Mouse (Mus musculus): ENCODE data around the gene Vapb.

Vapb gene

DNA sequence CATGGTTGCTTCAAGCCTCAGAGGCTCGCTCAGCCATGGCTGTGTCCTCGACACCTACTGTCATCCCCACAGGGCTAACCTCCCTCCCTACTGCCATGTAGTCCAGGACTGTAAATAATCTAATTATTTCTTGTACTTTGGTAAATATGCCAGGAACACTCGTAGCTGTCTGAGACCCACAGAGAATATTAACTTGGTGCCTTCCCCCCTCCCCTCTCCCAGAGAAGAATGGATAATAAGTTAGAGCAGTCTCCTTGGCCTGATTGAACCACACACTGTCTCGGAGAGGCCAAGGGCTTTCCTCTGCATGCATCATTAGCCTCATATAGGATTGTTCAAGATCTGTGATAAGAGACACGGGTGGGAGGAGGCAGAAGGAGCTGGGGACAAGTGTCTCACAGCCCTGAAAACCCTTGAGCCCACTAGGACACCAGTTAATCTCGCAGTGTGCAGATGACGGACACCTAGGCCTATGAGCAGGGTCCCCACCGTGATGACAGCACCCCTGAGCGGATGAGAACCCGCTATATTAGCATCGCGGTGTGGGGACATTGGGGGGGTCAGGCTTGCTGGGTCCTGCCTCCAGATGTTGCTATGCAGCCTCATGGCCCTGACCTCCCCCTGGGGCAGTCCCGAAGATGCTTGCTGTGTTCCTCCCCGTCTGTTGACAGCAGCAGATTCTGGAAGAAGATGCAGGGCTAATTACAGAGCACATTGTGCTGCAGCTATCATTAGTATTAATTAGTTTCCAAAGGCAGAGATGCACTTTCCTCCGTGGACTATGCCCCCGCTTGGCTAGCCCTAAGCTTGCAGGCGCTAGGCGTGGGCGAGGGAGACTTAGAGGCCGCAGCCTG is 54.8 kb downstream of the Vapb start:
- no peak for DNase-seq (ENCODE audit: extremely low spot score, low spot score)

- no peak for DNase-seq (ENCODE audit: extremely low spot score, low spot score)
Measured at GRCm38 (mm10) chr2:173794018-173794417, 56.7 kb downstream of the Vapb start.

- DNase-seq (ENCODE audit: extremely low spot score, low spot score): no peak
Measured at GRCm38 (mm10) chr2:173794531-173795510, 57.5 kb downstream of the Vapb start.

DNA sequence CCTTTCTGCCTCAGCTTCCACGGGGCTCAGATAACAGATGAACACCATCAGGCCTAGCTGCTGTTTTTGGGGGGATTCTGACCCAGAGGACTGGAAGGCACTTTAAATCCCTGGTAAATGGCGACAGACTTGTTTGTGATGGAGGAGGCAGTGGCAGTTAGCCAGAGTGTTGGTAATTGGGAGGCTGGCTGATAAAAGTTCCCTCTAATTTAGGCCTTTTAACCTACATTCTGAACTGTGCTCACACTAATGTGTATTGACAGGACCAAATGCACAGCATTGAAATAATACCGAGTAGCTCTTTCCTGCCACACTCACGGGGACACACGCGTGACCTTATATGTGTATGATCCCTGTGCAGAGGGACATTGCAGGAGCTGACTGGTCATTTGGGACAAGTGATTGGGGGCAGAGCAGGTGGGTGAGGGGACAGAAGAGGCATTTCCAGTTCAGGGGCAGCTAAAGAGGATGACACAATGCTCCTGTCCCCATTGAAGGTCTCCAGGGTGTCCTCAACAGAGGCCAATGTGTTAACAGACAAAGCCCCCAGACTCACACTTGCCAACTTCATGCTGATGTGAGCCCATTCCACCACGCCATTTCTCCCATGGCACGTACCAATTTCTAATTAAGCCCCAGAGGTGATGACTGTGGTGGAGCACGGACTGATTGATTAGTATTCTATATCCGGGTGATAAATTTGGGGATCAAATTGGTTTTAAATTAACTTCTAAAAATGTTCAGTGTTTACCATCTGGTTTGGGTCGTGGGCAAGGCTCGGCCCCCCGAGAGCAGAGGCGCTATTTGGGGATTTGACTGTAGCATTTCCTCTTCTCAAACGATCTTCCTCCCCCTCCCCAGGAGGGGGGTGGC is 58.7 kb downstream of the Vapb start:
- DNase-seq (ENCODE audit: extremely low spot score, low spot score): no peak

DNA sequence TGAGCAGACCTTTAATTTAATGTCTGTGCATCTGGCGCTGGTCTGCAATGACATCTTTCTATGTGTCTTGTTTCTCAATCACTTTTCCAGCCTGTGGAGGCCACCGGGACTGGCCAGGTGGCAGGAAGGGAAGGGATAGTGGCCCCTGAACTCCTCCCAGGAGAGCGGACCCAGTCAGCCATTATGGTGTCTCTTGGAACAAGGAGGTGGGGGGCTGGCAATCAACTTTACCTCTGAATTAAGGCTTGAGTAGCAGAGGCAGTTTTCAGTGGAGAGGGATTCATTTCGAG is 59.3 kb downstream of the Vapb start:
- no peak for DNase-seq (ENCODE audit: extremely low spot score, low spot score)

DNA sequence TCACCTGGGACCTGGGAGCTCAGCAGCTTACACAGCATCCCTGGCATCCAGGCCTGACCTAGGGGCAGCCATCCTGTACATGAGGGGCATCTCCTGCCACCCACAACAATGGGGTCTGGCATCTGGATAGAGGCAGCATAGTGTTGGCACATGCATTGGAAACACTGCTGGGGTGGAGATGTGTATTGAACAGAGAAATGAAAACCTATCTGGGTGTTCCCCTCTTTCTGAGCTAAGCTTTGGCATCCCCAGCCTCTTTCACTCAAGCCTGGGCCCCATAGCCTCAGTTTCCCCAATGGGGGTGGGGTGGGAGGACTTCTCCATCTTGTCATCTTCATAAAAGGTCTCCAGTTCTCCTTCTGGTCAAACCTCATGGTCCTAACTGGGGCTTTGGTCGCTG is 62.2 kb downstream of the Vapb start:
- DNase-seq (ENCODE audit: extremely low spot score, low spot score): no peak

DNA sequence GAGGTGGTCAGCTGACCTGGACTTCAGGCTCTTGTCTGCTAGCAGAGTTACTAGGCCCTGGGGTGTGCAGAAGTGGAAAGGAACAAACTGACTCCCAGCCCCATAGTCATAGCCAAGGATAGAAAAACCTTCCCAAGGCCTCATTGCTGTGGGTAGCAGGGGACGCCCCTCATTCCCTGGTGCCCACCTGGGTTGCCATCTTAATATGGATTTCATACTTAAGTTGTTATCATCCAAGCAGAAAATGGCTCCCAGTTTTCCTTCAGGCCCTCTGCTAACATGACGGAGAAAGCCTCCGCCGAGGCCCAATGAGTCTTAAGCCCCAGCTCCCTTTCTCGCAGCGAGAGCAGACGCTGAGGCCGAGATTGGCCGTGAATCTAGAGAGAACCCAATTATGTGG is 63.3 kb downstream of the Vapb start:
- no peak for DNase-seq (ENCODE audit: extremely low spot score, low spot score)

GRCm38 (mm10) chr2:173801405-173801876 is 64.1 kb downstream of the Vapb start:
- DNase-seq (ENCODE audit: extremely low spot score, low spot score): no peak

- no peak for DNase-seq (ENCODE audit: extremely low spot score, low spot score)
Measured at GRCm38 (mm10) chr2:173802176-173802575, 64.9 kb downstream of the Vapb start.

GRCm38 (mm10) chr2:173802956-173803355 is 65.6 kb downstream of the Vapb start:
- DNase-seq (ENCODE audit: extremely low spot score, low spot score): no peak

GRCm38 (mm10) chr2:173803827-173804226 is 66.5 kb downstream of the Vapb start:
- DNase-seq (ENCODE audit: extremely low spot score, low spot score): no peak

DNA sequence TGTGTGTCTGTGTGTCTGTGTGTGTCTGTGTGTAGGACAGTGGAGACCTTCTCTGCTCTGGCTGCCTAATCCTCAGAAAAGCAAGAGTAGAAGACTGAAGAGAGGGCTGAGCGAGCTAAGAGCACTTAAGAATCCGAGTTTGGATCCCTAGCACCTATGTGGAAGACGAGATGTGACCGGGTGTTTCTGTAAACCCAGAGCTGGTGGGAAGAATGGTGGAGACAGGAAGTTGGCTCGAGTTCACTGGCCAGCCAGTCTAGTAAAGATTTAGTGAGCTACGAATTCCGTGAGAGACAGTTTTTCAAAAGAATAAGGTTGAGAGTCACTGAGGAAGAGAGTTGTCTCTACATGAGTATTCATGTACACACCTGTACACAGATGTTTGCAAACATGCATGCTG is 69.3 kb downstream of the Vapb start:
- no peak for DNase-seq (ENCODE audit: extremely low spot score, low spot score)

DNA sequence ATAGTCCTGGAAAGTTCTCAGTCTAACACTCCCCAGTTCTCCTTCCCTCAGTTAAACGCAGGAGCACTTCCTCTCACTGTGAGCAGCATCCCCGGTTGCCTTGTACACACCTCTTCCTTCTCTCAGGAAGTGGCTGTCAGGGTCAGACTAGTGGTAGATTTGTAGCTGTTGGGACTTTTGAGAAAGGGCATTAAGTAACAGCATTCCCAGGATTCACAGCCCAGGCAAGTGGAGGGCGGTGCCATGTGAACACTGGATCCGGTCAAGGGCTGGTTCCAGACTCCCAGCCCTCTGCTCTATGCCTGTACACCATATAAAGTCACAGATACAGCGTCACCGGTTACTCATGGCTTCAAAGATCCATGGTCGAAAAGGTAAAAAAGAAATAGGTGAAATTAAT is 71.6 kb downstream of the Vapb start:
- no peak for DNase-seq (ENCODE audit: extremely low spot score, low spot score)

DNA sequence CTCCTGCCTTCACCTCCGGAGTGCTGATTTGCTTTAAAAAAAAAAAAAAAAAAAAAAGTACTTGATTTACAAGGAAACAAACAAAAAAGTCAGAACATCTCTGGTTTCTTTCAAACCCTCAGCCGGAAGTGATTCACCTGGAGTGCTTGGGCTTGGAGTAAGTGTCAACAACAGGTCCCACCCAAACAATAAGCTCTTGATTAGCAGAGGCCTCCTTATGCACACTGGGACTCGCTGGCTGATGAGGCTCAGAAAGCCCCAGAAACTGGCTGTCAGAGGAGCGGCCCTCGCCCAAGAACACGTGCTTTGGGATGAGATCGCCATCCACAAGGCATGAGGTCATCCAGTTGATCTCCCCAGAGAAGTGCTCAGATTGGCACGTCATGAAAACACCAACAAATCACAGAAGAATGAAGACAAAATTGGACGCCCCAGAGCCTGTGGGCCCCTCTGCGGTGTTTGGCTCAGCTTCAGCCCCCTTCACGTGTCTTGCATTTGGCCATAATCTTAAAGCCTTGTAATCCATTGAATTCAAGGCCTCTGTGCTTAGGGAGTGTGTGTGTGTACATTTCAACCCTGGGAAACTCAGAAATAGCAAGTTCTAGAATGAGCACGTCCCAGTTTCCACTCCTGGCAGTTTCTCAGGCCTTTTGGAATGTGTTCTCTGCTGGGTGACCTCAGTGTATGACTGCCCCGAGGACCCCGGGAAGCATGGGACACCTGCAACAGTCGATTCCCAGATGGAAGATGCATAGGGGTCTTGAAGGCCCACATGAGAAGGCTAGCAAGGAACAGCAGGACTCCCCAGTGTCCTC is 72.9 kb downstream of the Vapb start:
- DNase-seq (ENCODE audit: extremely low spot score, low spot score): no peak

GRCm38 (mm10) chr2:173810851-173811130 is 73.5 kb downstream of the Vapb start:
- DNase-seq (ENCODE audit: extremely low spot score, low spot score): no peak

DNA sequence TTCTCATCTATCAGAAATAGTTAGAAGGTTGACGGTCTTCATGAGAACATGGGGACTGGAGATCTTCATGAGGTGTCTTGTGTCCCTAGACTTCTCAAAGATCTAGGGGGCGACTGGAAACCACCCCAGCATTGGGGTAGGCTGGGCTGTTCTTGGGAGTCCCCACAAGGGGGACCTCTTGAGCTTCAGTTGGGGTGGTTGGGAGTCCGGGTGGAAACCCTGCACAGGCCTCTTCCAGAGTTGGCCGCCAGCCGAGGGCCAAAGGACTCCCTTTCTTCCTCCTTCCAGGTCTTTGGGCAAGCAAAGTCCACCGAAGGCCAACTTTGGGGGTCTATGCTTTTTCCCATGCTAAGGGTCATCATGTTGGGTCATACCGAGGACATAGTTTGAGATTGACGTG is 74.5 kb downstream of the Vapb start:
- no peak for DNase-seq (ENCODE audit: extremely low spot score, low spot score)

GRCm38 (mm10) chr2:173813071-173813470 is 75.8 kb downstream of the Vapb start:
- DNase-seq (ENCODE audit: extremely low spot score, low spot score): no peak

DNA sequence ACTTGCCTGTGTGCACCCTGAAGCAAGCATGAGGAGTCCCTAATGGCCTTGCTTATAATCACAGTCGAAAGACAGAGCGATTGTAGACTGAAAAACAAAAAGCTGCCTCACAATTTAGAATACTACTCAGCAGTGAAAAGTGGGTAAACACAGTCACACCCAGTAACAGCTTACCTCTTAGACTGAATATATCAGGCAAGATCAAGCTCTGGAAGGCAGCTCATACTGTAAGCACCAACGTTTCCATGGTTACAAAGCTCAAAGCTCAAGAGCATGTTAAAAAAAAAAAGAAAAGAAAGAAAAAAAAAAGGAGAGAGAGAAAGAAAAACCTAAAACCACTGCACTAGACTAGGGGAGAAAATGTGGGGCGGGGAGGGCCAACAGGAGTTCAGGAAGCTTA is 89.0 kb downstream of the Vapb start:
- DNase-seq (ENCODE audit: extremely low spot score, low spot score): no peak

- DNase-seq (ENCODE audit: extremely low spot score, low spot score): no peak
Measured at GRCm38 (mm10) chr2:173827228-173827627, 89.9 kb downstream of the Vapb start.

DNA sequence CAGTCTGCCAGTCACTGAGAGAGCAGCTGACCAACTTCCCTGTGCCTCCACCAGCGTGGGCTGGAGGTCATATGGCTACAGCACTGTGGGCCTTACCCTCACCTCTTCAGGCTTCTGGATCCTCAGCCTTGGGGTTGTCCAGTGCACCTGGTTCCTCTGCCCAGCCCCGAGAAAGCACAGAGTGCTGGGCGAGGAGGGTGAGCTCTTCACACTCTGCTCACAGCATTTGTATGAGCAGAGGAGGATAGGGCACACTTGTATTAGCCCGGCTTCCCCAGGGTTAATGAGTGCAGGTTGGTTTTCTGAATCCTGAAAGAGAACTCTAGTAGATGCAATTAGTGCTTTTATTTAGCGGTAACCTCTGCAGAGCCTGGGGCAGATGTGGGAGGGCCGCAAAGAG is 90.8 kb downstream of the Vapb start:
- no peak for DNase-seq (ENCODE audit: extremely low spot score, low spot score)

Data from neural tube, embryonic 10.5 days (tissue).